Mouse (Mus musculus): Measurements from ENCODE around the gene Orai1. TPM values are rescaled to one million over a fixed set of nuclear protein-coding genes. Genes with fewer than 3 reads are reported as not detected.

Gene Orai1
- 16.2 TPM for polyA plus RNA-seq (2017; shearing (Covaris generic))

DNA sequence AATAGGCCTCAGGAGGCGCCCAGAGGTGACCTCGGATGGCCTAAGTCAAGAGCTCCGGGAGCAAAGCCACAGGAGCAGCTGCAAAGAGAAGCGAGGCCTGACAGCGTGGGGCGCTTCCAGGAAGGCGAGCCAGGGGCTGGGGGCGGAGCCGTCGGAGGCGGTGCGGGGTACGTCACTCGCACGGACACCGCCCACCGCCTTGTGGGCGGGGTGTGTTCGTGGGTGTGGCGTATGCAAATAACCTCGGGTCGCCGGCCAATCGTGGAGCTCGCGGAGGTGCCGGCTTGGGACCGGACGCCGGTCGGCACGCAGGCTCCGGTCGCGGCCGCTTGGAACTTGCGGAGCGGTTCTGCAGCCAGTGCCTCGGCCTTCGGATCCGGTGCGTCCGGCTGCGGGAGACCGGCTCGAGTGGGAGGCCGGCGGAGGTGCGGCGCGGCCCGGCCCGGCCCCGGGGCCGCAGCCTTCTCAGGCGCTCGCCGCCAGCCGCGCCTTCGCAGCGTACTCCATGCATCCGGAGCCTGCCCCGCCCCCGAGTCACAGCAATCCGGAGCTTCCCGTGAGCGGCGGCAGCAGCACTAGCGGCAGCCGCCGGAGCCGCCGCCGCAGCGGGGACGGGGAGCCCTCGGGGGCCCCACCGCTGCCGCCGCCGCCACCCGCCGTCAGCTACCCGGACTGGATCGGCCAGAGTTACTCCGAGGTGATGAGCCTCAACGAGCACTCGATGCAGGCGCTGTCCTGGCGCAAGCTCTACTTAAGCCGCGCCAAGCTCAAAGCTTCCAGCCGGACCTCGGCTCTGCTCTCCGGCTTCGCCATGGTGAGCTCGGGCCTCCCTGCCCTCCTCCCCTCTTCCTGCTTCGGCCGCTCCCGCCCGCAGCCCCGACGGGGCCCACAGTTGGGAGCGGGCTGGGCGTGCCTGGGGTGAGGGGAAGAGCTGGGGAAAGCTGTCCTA lies at the start of gene Orai1:
Orai1 (plus strand) TSS at position 322 of the 949 bp plus-strand sequence.

GRCm38 (mm10) chr5:122989551-122990330 lies 25.1 kb upstream of the Orai1 start, which contains the start of gene Kdm2b:
TSS of gene Kdm2b (minus strand) at chr5:122989823.

GRCm38 (mm10) chr5:123046916-123047315 lies 32.0 kb downstream of the Orai1 start, which contains the start of gene Morn3:
TSS of gene Morn3 (minus strand) at chr5:123047016.

GRCm38 (mm10) chr5:123068115-123068514 lies 53.2 kb downstream of the Orai1 start, which contains the start of gene Tmem120b:
TSS of gene Tmem120b (plus strand) at chr5:123068415.

Other genes with a start within 250 kb of the Orai1 start
- 12.3 TPM for gene Camkk2, start 235.7 kb upstream of the Orai1 start, polyA plus RNA-seq (2017; shearing (Covaris generic))
- 302 TPM for gene Anapc5, start 193.7 kb upstream of the Orai1 start, polyA plus RNA-seq (2017; shearing (Covaris generic))
- 39.5 TPM for gene Rnf34, start 165.0 kb upstream of the Orai1 start, polyA plus RNA-seq (2017; shearing (Covaris generic))
- 45.3 TPM for gene Kdm2b, start 25.3 kb upstream of the Orai1 start, polyA plus RNA-seq (2017; shearing (Covaris generic))
- gene Morn3, start 31.9 kb downstream of the Orai1 start, polyA plus RNA-seq (2017; shearing (Covaris generic)): 1.6 TPM
- gene Tmem120b, start 53.3 kb downstream of the Orai1 start, polyA plus RNA-seq (2017; shearing (Covaris generic)): 6.0 TPM
- 239 TPM for gene Rhof, start 117.6 kb downstream of the Orai1 start, polyA plus RNA-seq (2017; shearing (Covaris generic))
- 2.8 TPM for gene Setd1b, start 127.1 kb downstream of the Orai1 start, polyA plus RNA-seq (2017; shearing (Covaris generic))
- 57.2 TPM for gene Psmd9, start 154.3 kb downstream of the Orai1 start, polyA plus RNA-seq (2017; shearing (Covaris generic))
- not detected for gene Hpd, start 167.7 kb downstream of the Orai1 start, polyA plus RNA-seq (2017; shearing (Covaris generic))
- gene Wdr66, start 237.0 kb downstream of the Orai1 start, polyA plus RNA-seq (2017; shearing (Covaris generic)): 3.6 TPM

All from inflammation-experienced regulatory T-cells, adult 16 weeks (primary cell).